Mouse (Mus musculus) liver, postnatal 0 days (tissue): Measurements from ENCODE around the gene Mpp2. TPM values are rescaled to one million over a fixed set of nuclear protein-coding genes. Genes with fewer than 3 reads are reported as not detected.

Experiments
- ATAC-seq: fragments of 200-750 bp; cut with Nextera tagmentation; 2 replicates; pipeline ENCODE4 v1.8.0; 2017; ENCODE audit warnings: mild to moderate bottlenecking, moderate library complexity
- DNase-seq: peaks from one replicate; pipeline ENCODE4 v3.0.0-alpha.2; 2016
- H3K27ac ChIP-seq: fragments of 300-500 bp; sonication (generic); 2 replicates; pipeline ENCODE4 v1.5.1; 2014; ENCODE audit warnings: antibody characterized with exemption, moderate library complexity, mild to moderate bottlenecking, low read depth
- H3K27me3 ChIP-seq: fragments of 300-500 bp; sonication (generic); 2 replicates; pipeline ENCODE4 v1.6.1; 2014; ENCODE audit warnings: low read length, control low read depth, mixed read lengths; ENCODE audit not compliant: insufficient read depth
- H3K36me3 ChIP-seq: fragments of 300-500 bp; sonication (generic); replicated peaks from 2 replicates; pipeline ENCODE4 v1.6.1; 2014; ENCODE audit warnings: mild to moderate bottlenecking, control low read depth, low read length, moderate library complexity, mixed read lengths; ENCODE audit not compliant: insufficient read depth
- H3K4me1 ChIP-seq: fragments of 300-500 bp; sonication (generic); 2 replicates; pipeline ENCODE4 v1.6.1; 2014; ENCODE audit warnings: antibody characterized with exemption, mild to moderate bottlenecking, control low read depth; ENCODE audit not compliant: insufficient read depth
- H3K4me2 ChIP-seq: fragments of 300-500 bp; sonication (generic); 2 replicates; pipeline ENCODE4 v1.6.1; 2014; ENCODE audit warnings: low read depth, mild to moderate bottlenecking, low read length, moderate library complexity, mixed read lengths
- H3K4me3 ChIP-seq: fragments of 300-500 bp; sonication (generic); 2 replicates; pipeline ENCODE4 v1.5.1; 2014; ENCODE audit warnings: low read depth, low read length
- H3K9ac ChIP-seq: fragments of 300-500 bp; sonication (generic); replicated peaks from 2 replicates; pipeline ENCODE4 v1.6.1; 2014; ENCODE audit warnings: mild to moderate bottlenecking, moderate library complexity
- H3K9me3 ChIP-seq: fragments of 300-500 bp; sonication (generic); 2 replicates; pipeline ENCODE4 v1.6.1; 2016; ENCODE audit warnings: mild to moderate bottlenecking, control low read depth, low read length, mixed read lengths
- CTCF ChIP-seq: sonication (generic); IDR thresholded peaks from 2 replicates; pipeline ENCODE4 v1.5.1; 2016; ENCODE audit warnings: antibody characterized with exemption, low read depth
- EP300 ChIP-seq: IDR thresholded peaks from 2 replicates; pipeline ENCODE4 v1.6.1; 2016; ENCODE audit warnings: antibody characterized with exemption, low read depth, mild to moderate bottlenecking
- WGBS: fragments of 180-500 bp; shearing (Covaris S2); extraction: QIAGEN DNeasy Blood & Tissue Kit; methylation state at CpG from one replicate; pipeline ENCODE4 v1.1.7; 2014; ENCODE audit not compliant: insufficient replicate concordance; 5-methylcytosine and 5-hydroxymethylcytosine counted together
- polyA plus RNA-seq: library from polyadenylated mRNA; unstranded; fragments of >200 nt; fragmentation: Nextera tagmentation; extraction: Ambion mirVana; gene quantifications from 2 replicates; pipeline ENCODE4 v1.2.1, GENCODE M21; 2015

Gene Mpp2
- polyA plus RNA-seq, 1 experiment from 2014 or later: 4.4 TPM

- 75% methylated on average over 4 of the region's 4 CpGs for WGBS
These were observed 36.8 kb downstream of the Mpp2 start for GRCm38 (mm10) chr11:102051541-102051940.

GRCm38 (mm10) chr11:102049875-102050482 is 38.3 kb downstream of the Mpp2 start:
- DNase-seq: peak; percentile 25
- H3K4me2 ChIP-seq: no peak overlapping the region
- H3K27me3 ChIP-seq: 0 out of 2 replicates have a peak, but pooled peaks cover 3% of the 10 kb centered on the region
- H3K9ac ChIP-seq: no peak overlapping the region
- no peak overlapping the region for H3K4me3 ChIP-seq
- no peaks in the 10 kb centered on the region for H3K36me3 ChIP-seq
- ATAC-seq: peak; percentile 58
- WGBS: 58% methylated on average over 14 of the region's 14 CpGs
- no peaks in the 10 kb centered on the region; the same call in 1 of the 2 replicates for H3K9me3 ChIP-seq
- no peaks in the 10 kb centered on the region for H3K4me1 ChIP-seq
- peak overlapping the region; percentile 57; the same call in 1 of the 2 replicates for H3K27ac ChIP-seq
- TF ChIP-seq EP300 (no peak), CTCF (no peak)

More at GRCm38 (mm10) chr11:102051541-102051940, 36.8 kb downstream of the Mpp2 start:
- no peak overlapping the region for H3K4me3 ChIP-seq
- H3K36me3 ChIP-seq: no peaks in the 10 kb centered on the region
- peak overlapping the region; percentile 57 for H3K27ac ChIP-seq
- no peaks in the 10 kb centered on the region for H3K9me3 ChIP-seq
- H3K4me1 ChIP-seq: no peaks in the 10 kb centered on the region
- H3K4me2 ChIP-seq: no peak overlapping the region
- ATAC-seq (peak; percentile 12; the same call in 1 of the 2 replicates), DNase-seq (no peak)
- no peak overlapping the region for H3K9ac ChIP-seq
- peak; percentile 63 for TF ChIP-seq EP300
- no peak for TF ChIP-seq CTCF
- H3K27me3 ChIP-seq: 0 out of 2 replicates have a peak, but pooled peaks cover 3% of the 10 kb centered on the region

- Histone ChIP-seq H3K9ac (no peak overlapping the region), H3K9me3 (no peaks in the 10 kb centered on the region; the same call in 1 of the 2 replicates), H3K27me3 (no peaks in the 10 kb centered on the region), H3K4me1 (no peaks in the 10 kb centered on the region), H3K27ac (no peak overlapping the region), H3K4me3 (no peak overlapping the region), H3K4me2 (no peak overlapping the region), H3K36me3 (no peaks in the 10 kb centered on the region)
- WGBS: 60% methylated on average over 9 of the region's 9 CpGs
- ATAC-seq (no peak), DNase-seq (no peak)
- TF ChIP-seq CTCF: no peak
- no peak for TF ChIP-seq EP300
These were observed 41.7 kb downstream of the Mpp2 start for GRCm38 (mm10) chr11:102046607-102047006.

- no peaks in the 10 kb centered on the region for H3K36me3 ChIP-seq
- TF ChIP-seq EP300 (no peak), CTCF (no peak)
- WGBS: 75% methylated on average over 7 of the region's 7 CpGs
- H3K9me3 ChIP-seq: no peaks in the 10 kb centered on the region; the same call in 1 of the 2 replicates
- H3K27me3 ChIP-seq: no peaks in the 10 kb centered on the region
- ATAC-seq: no peak
- no peak overlapping the region for H3K9ac ChIP-seq
- no peak overlapping the region for H3K27ac ChIP-seq
- H3K4me1 ChIP-seq: no peaks in the 10 kb centered on the region
- no peak overlapping the region for H3K4me3 ChIP-seq
- DNase-seq: no peak
- no peak overlapping the region for H3K4me2 ChIP-seq
These were observed 43.6 kb downstream of the Mpp2 start for GRCm38 (mm10) chr11:102044691-102045212.

GRCm38 (mm10) chr11:102043381-102043780 is 44.9 kb downstream of the Mpp2 start:
- Histone ChIP-seq H3K27me3 (no peaks in the 10 kb centered on the region), H3K36me3 (no peaks in the 10 kb centered on the region), H3K9ac (no peak overlapping the region), H3K27ac (no peak overlapping the region), H3K4me2 (no peak overlapping the region), H3K4me1 (no peaks in the 10 kb centered on the region), H3K4me3 (no peak overlapping the region), H3K9me3 (no peaks in the 10 kb centered on the region; the same call in 1 of the 2 replicates)
- WGBS: 79% methylated on average over 6 of the region's 6 CpGs
- ATAC-seq (no peak), DNase-seq (no peak)
- TF ChIP-seq EP300 (no peak), CTCF (no peak)

- H3K36me3 ChIP-seq: no peaks in the 10 kb centered on the region
- no peaks in the 10 kb centered on the region for H3K27me3 ChIP-seq
- 85% methylated on average over 13 of the region's 14 CpGs for WGBS
- H3K9ac ChIP-seq: no peak overlapping the region
- DNase-seq (no peak), ATAC-seq (no peak)
- H3K27ac ChIP-seq: no peak overlapping the region
- no peak overlapping the region for H3K4me3 ChIP-seq
- no peaks in the 10 kb centered on the region; the same call in 1 of the 2 replicates for H3K9me3 ChIP-seq
- no peaks in the 10 kb centered on the region for H3K4me1 ChIP-seq
- TF ChIP-seq EP300: no peak
- no peak for TF ChIP-seq CTCF
- no peak overlapping the region for H3K4me2 ChIP-seq
These were observed 45.3 kb downstream of the Mpp2 start for GRCm38 (mm10) chr11:102042971-102043370.
